Comparison of ENCODE assay signal across 12 mouse cellular contexts in the genomic region with DNA sequence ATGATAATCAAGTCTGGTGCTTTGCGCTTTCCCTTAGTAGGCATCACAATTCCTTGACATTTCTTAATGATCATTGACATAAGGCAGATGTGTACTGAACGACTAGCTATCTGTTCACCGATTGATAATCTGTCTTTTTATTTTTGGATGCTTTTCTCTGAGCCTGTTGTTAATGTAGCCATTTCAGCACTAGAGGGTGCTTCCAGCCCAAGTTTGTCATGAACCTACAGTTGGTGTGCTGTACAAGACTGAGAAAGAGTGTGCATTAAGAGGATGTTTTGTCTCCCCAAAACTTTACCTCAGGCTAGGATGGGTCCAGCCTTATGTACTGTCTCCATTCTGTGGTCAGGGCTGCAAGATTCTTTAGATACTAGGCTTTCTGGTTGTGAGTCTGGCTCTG.
A peak's percentile ranks its signal among the peaks of the same experiment; 100 is the strongest.
DNase-seq lines count a peak whose midpoint lies in the region; ATAC-seq and TF ChIP-seq lines count a peak whose summit lies in the region.
"Had no signal": no experiment of that assay in that cellular context is flagged by ENCODE, and none has a peak within 500 bp of the region (broad histone marks: within the 10 kb centered on the region; RNA-seq: fewer than 3 reads in every experiment).

No protein-coding gene starts in this region.

- DNase-seq in cerebellum, postnatal 10 days: peak; percentile 18 to 20
- no peak for DNase-seq in cerebellum, postnatal 36 days
- DNase-seq in hindbrain, postnatal 0 days (ENCODE audit: low spot score): peak; percentile 53
- peak; percentile 47 for DNase-seq in midbrain, embryonic 11.5 days (ENCODE audit: low spot score, missing footprints)
- no peak for DNase-seq in midbrain, embryonic 10.5 days (ENCODE audit: low spot score)
- DNase-seq in layer of hippocampus, adult 9-11 months: peak; percentile 4
- no peak for DNase-seq in urinary bladder, postnatal 4 days (ENCODE audit: low spot score in 2 of 2)
- DNase-seq: adrenal gland, postnatal 25 days; thymus, postnatal 36 days had no signal

- peak; percentile 61 for TF ChIP-seq CTCF in hindbrain, postnatal 0 days (IDR thresholded peaks at IDR 0.05; ENCODE audit: low read depth)

- ATAC-seq in hindbrain, postnatal 0 days: no peak
- ATAC-seq in hindbrain, embryonic 12.5 days (ENCODE audit: low FRiP score): no peak
- ATAC-seq in midbrain, embryonic 11.5 days (ENCODE audit: low FRiP score): no peak
- ATAC-seq: liver, embryonic 12.5 days; midbrain, embryonic 16.5 days had no signal

- H3K4me3 ChIP-seq in hindbrain, postnatal 0 days (ENCODE audit: low read length): no peak overlapping the region
- H3K4me3 ChIP-seq in hindbrain, embryonic 12.5 days: no peak overlapping the region
- H3K4me3 ChIP-seq in midbrain, embryonic 11.5 days (ENCODE audit: low read depth, low read length): no peak overlapping the region
- no peak overlapping the region for H3K4me3 ChIP-seq in midbrain, embryonic 10.5 days
- H3K4me3 ChIP-seq: liver, embryonic 12.5 days had no signal

- WGBS in hindbrain, postnatal 0 days: 83% methylated on average over 3 of the region's 3 CpGs
- WGBS in hindbrain, embryonic 12.5 days: 94% methylated on average over 3 of the region's 3 CpGs
- WGBS in midbrain, embryonic 11.5 days: 91% methylated on average over 3 of the region's 3 CpGs
- 90% methylated on average over 3 of the region's 3 CpGs for WGBS in midbrain, embryonic 10.5 days

- no peaks in the 10 kb centered on the region for H3K36me3 ChIP-seq in hindbrain, postnatal 0 days (ENCODE audit: insufficient read depth, low read length)
- no peaks in the 10 kb centered on the region for H3K36me3 ChIP-seq in hindbrain, embryonic 12.5 days
- no peaks in the 10 kb centered on the region for H3K36me3 ChIP-seq in midbrain, embryonic 11.5 days (ENCODE audit: control insufficient read depth, insufficient read depth, low read length)
- H3K36me3 ChIP-seq in midbrain, embryonic 10.5 days: no peaks in the 10 kb centered on the region
- H3K36me3 ChIP-seq: liver, embryonic 12.5 days had no signal

- no peaks in the 10 kb centered on the region for H3K4me1 ChIP-seq in hindbrain, postnatal 0 days (ENCODE audit: insufficient read depth, low read length)
- no peaks in the 10 kb centered on the region for H3K4me1 ChIP-seq in hindbrain, embryonic 12.5 days
- H3K4me1 ChIP-seq in midbrain, embryonic 11.5 days (ENCODE audit: control insufficient read depth, insufficient read depth, low read length): no peaks in the 10 kb centered on the region
- H3K4me1 ChIP-seq in midbrain, embryonic 10.5 days: no peaks in the 10 kb centered on the region
- H3K4me1 ChIP-seq: liver, embryonic 12.5 days had no signal

- no peak overlapping the region for H3K4me2 ChIP-seq in hindbrain, postnatal 0 days (ENCODE audit: low read depth, low read length)
- H3K4me2 ChIP-seq in hindbrain, embryonic 12.5 days (replicated peaks): no peak overlapping the region
- no peak overlapping the region for H3K4me2 ChIP-seq in midbrain, embryonic 11.5 days
- H3K4me2 ChIP-seq: liver, embryonic 12.5 days had no signal

- no peaks in the 10 kb centered on the region for H3K27me3 ChIP-seq in hindbrain, postnatal 0 days (ENCODE audit: insufficient read depth, low read length)
- H3K27me3 ChIP-seq in hindbrain, embryonic 12.5 days: no peaks in the 10 kb centered on the region
- H3K27me3 ChIP-seq in midbrain, embryonic 11.5 days (ENCODE audit: control insufficient read depth, insufficient read depth, low read length): no peaks in the 10 kb centered on the region
- no peaks in the 10 kb centered on the region for H3K27me3 ChIP-seq in midbrain, embryonic 10.5 days (ENCODE audit: low read depth, poor library complexity, severe bottlenecking)
- H3K27me3 ChIP-seq: liver, embryonic 12.5 days had no signal

- H3K9me3 ChIP-seq in hindbrain, postnatal 0 days (ENCODE audit: low read length): no peaks in the 10 kb centered on the region
- H3K9me3 ChIP-seq in hindbrain, embryonic 12.5 days (replicated peaks): no peaks in the 10 kb centered on the region
- no peaks in the 10 kb centered on the region for H3K9me3 ChIP-seq in midbrain, embryonic 11.5 days (ENCODE audit: control insufficient read depth, low read length)
- no peaks in the 10 kb centered on the region for H3K9me3 ChIP-seq in midbrain, embryonic 10.5 days (replicated peaks)
- H3K9me3 ChIP-seq: liver, embryonic 12.5 days had no signal

- H3K27ac ChIP-seq in hindbrain, postnatal 0 days: no peak overlapping the region
- no peak overlapping the region for H3K27ac ChIP-seq in hindbrain, embryonic 12.5 days
- no peak overlapping the region for H3K27ac ChIP-seq in midbrain, embryonic 11.5 days (ENCODE audit: low read depth, low read length)
- H3K27ac ChIP-seq in midbrain, embryonic 10.5 days (replicated peaks): no peak overlapping the region
- H3K27ac ChIP-seq: liver, embryonic 12.5 days had no signal

- H3K9ac ChIP-seq in hindbrain, postnatal 0 days (replicated peaks; ENCODE audit: low read length): no peak overlapping the region
- no peak overlapping the region for H3K9ac ChIP-seq in hindbrain, embryonic 12.5 days
- no peak overlapping the region for H3K9ac ChIP-seq in midbrain, embryonic 11.5 days (ENCODE audit: low read length)
- H3K9ac ChIP-seq: liver, embryonic 12.5 days had no signal

Comparison
In these comparisons a context has a peak if more than half of its experiments do, and no peak if none do; other contexts are left out.
1. DNase-seq: peak in cerebellum, postnatal 10 days (2 of 2), hindbrain, postnatal 0 days (single experiment), midbrain, embryonic 11.5 days (single experiment) and layer of hippocampus, adult 9-11 months (single experiment); none in cerebellum, postnatal 36 days (0 of 2), midbrain, embryonic 10.5 days (single experiment) and urinary bladder, postnatal 4 days (0 of 2).